Mouse (Mus musculus) olfactory bulb, adult 2 months (tissue): ENCODE results near the gene Aptx. TPM values are rescaled to one million over a fixed set of nuclear protein-coding genes. Genes with fewer than 3 reads are reported as not detected.
A peak's percentile ranks its signal among the peaks of the same experiment; 100 is the strongest.

Experiments used
- H3K27ac ChIP-seq: fragments of 200-500 bp; 2 replicates; pipeline ENCODE4 v1.5.1; 2012; ENCODE audit warnings: low read depth, low read length; ENCODE audit not compliant: insufficient read depth
- H3K4me1 ChIP-seq: fragments of 200-500 bp; 2 replicates; pipeline ENCODE4 v1.6.1; 2012; ENCODE audit warnings: low read length; ENCODE audit not compliant: control insufficient read depth, insufficient read depth
- H3K4me3 ChIP-seq: fragments of 200-500 bp; 2 replicates; pipeline ENCODE4 v1.5.1; 2012; ENCODE audit warnings: mild to moderate bottlenecking, low read depth, low read length, moderate library complexity; ENCODE audit not compliant: insufficient read depth
- CTCF ChIP-seq: fragments of 200-500 bp; IDR thresholded peaks from 2 replicates; pipeline ENCODE4 v1.5.1; 2012; ENCODE audit warnings: low read depth, mild to moderate bottlenecking, low read length, moderate library complexity; ENCODE audit not compliant: insufficient read depth
- POLR2A ChIP-seq: fragments of 200-500 bp; IDR thresholded peaks from 2 replicates; pipeline ENCODE4 v1.6.1; 2012; ENCODE audit warnings: mild to moderate bottlenecking, low read depth, low read length, moderate library complexity; ENCODE audit not compliant: insufficient read depth
- WGBS: fragments of 180-500 bp; shearing (Covaris S2); methylation state at CpG from one replicate; pipeline ENCODE4 v1.1.7; 2018; 5-methylcytosine and 5-hydroxymethylcytosine counted together
- polyA plus RNA-seq: library from polyadenylated mRNA; stranded (reverse); fragments of >200 nt; gene quantifications from 2 replicates; pipeline ENCODE4 v1.2.4, GENCODE M21; 2012; ENCODE audit warnings: low replicate concordance; ENCODE audit not compliant: missing spikeins, insufficient read depth, insufficient read length

Aptx gene
- polyA plus RNA-seq: not detected in 2 replicates

DNA sequence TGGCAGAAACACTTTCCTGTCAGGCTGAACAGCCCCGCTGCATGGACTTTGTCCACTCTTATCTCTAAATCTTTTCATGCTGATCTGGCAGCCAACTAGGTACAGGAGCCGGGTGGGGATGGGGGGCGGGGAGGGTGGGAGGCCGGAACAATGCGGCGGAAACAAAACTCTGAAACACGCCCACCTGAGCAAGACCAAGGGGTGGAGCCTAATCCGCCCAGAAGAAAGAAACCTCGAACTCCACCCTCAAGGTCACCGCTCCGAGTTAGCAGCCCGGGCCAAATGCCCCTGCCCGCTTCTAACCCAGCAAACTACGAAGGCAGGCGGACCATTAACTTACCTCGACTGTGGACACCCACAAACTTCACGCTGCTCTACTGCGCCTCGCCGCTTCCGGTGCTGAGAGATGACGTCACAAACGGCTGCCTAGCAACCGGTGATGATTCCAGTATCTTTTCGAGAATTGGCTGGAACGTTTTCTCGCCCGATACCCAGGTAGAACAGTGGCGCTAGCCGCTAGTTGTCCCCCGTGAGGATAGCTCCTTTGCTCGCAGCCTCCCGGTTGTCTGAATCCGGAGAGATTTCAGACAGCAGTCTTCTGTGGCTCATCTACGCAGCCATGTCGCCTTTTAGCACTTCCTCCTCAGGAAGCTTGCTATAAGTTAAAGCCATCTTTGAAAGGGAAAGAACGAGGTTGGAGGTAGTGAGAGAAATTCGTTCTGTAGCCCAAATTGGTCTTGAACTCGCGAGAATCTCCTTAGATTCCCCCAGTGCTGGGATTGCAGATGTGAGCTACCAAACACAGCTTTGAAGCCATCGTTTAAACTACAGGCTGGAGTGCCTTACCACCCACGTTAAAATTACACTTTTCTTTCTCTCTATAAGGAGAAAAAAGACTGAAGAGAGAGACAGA lies at the start of gene Aptx:
Gene Aptx (minus strand): TSS at position 398 of the 913 bp plus-strand sequence.
- Histone ChIP-seq H3K4me1 (0 out of 2 replicates have a peak, but pooled peaks cover 2% of the 10 kb centered on the region), H3K27ac (peak within 1 kb of the TSS; percentile 95), H3K4me3 (peak within 1 kb of the TSS; percentile 58)
- WGBS: under 1% methylated on average over 42 of the region's 42 CpGs
- TF ChIP-seq POLR2A (peak; percentile 83), CTCF (no peak)

DNA sequence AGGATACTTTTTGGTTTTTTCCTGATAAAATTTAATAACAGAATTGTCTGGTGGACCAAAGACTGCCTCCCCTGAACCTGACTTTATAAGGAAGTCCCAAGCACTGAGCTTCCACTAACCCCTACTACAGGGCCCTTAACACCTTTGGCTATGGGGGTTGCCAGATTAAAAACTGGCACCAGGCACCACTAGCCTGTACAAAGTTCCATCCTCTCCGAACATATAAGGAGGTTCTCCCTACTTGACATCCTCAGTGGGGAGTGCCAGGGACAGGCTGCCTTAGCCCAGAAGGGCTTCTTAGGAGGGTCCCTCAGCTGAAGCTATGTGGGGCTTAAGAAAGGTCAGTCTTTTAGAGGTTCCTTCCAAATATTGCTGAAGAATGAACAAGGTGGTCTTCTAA lies 32.4 kb upstream of the Aptx start:
- Histone ChIP-seq H3K27ac (no peak overlapping the region), H3K4me1 (peaks cover 2% of the 10 kb centered on the region; the same call in 1 of the 2 replicates), H3K4me3 (no peak overlapping the region)
- WGBS: 59% methylated on average over 1 of the region's 1 CpGs
- TF ChIP-seq POLR2A: no peak
- no peak for TF ChIP-seq CTCF

DNA sequence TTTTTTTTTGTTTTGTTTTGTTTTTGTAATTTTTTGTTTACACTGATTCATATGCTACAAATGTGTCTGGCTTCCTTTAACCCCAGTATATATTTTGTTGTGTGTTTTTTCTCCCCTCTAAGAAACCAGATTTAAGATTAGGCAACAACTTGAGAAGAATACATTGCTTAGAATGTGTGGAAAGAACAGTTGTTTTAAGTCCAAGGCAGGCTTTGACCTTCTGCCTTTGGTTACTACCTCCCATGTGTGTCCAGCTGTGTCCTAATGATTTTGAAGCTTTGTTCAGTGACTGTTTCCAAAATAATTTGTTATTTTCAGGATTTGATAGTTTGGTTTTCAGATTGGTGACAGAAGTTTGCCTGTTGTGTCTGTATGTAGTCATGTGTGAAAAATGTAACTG lies 28.3 kb upstream of the Aptx start:
- Histone ChIP-seq H3K4me3 (no peak overlapping the region), H3K4me1 (peaks cover 2% of the 10 kb centered on the region; the same call in 1 of the 2 replicates), H3K27ac (no peak overlapping the region)
- TF ChIP-seq CTCF: no peak

DNA sequence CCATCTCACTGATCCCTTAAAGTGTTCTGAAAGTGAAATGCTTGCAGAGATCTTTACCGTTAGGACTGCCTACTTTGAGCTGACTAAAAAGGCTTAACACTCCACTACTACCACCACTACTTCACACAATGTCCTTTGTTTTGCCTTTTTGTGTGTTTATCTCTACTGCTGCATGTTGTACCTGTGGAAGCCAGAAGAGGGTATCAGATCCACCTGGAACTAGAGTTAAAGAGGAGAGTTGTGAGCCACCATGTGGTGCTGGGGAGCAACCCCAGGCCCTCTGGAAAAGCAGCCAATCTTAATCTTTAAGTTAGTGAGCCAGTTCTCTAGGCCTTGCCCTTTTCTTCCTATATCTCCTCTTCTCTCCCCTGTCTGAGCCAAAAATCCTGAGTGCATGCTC lies 24.3 kb upstream of the Aptx start:
- H3K4me1 ChIP-seq: peaks cover 2% of the 10 kb centered on the region; the same call in 1 of the 2 replicates
- no peak overlapping the region for H3K27ac ChIP-seq
- 62% methylated on average over 1 of the region's 1 CpGs for WGBS
- H3K4me3 ChIP-seq: no peak overlapping the region
- TF ChIP-seq POLR2A (no peak), CTCF (no peak)

GRCm38 (mm10) chr4:40725554-40725953 lies 22.6 kb upstream of the Aptx start:
- Histone ChIP-seq H3K4me1 (peaks cover 7% of the 10 kb centered on the region), H3K27ac (no peak overlapping the region), H3K4me3 (no peak overlapping the region)
- TF ChIP-seq POLR2A (no peak), CTCF (no peak)

DNA sequence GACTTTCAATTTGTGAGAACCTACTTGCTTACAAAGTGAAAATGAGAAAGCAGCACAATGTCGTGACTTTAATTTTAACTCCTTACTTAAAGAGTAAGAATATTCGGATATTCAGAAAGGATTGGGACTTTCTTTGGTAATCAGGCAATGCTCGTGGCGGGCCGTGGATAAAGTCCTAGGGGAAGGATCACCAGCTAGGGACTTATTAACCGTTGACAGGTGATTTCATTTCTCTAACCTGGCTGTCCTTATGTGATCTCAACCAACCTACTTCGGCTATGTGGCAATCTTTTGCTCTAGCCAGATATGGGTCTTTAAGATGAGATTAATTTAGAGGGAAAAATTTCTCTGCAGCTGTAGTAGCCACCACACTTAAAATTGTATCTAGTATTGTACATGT lies 22.1 kb upstream of the Aptx start:
- Histone ChIP-seq H3K27ac (no peak overlapping the region), H3K4me1 (peaks cover 4% of the 10 kb centered on the region), H3K4me3 (no peak overlapping the region)
- TF ChIP-seq CTCF (no peak), POLR2A (no peak)
- 57% methylated on average over 7 of the region's 7 CpGs for WGBS

- peaks cover 4% of the 10 kb centered on the region for H3K4me1 ChIP-seq
- peak overlapping the region; percentile 97 for H3K27ac ChIP-seq
- WGBS: under 1% methylated on average over 57 of the region's 62 CpGs
- H3K4me3 ChIP-seq: peak overlapping the region; percentile 65
- TF ChIP-seq POLR2A: peak; percentile 69; the same call in 1 of the 2 replicates
- no peak for TF ChIP-seq CTCF
Measured at GRCm38 (mm10) chr4:40722687-40723460, 19.9 kb upstream of the Aptx start.

GRCm38 (mm10) chr4:40722011-40722666 lies 19.1 kb upstream of the Aptx start, which contains the start of gene Dnaja1:
Gene Dnaja1, plus strand, starts transcription at chr4:40722150.
- WGBS: under 1% methylated on average over 54 of the region's 54 CpGs
- Histone ChIP-seq H3K4me3 (peak within 1 kb of the TSS; percentile 65), H3K27ac (peak within 1 kb of the TSS; percentile 98), H3K4me1 (peaks cover 4% of the 10 kb centered on the region)
- TF ChIP-seq CTCF (no peak), POLR2A (peak; percentile 77; the same call in 1 of the 2 replicates)
